Mouse (Mus musculus): ENCODE results near the gene Cd2bp2. TPM values are rescaled to one million over a fixed set of nuclear protein-coding genes. Genes with fewer than 3 reads are reported as not detected.

Cd2bp2 gene
- total and polyA plus RNA-seq, 3 experiments = 56.7 to 64.8 TPM; not detected in 1

DNA sequence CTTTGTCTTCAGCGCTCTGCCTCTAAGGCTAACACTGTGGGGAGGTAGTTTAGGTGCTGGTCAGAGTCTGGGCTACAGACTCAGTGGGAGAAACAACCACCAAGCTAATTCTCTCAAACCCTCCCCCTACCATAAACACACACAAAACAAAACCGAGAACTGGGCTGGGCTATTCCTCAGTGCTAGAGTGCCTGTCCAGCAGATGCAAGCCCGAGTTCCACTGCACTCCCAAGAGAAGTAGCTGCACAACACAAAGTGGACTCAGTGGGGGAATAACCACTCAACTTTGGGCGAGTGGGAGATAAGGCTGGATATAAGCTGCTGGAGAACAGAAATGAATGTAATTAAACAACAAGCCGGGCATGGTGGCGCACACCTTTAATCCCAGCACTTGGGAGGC, 5.2 kb downstream of the Cd2bp2 start:
- Histone ChIP-seq H3K9ac (ENCODE audit: control insufficient read depth, low read depth, low read length, poor library complexity, severe bottlenecking) (no peak overlapping the region), H3K4me3 (ENCODE audit: control insufficient read depth in 1 of 2, insufficient read depth in 1 of 2, low read depth in 2 of 2, low read length in 2 of 2) (no peak overlapping the region), H3K9me3 (replicated peaks; ENCODE audit: insufficient read depth, low read length) (no peaks in the 10 kb centered on the region), H3K27me3 (ENCODE audit: control insufficient read depth in 1 of 2, insufficient read depth in 2 of 2, low read length in 2 of 2) (no peaks in the 10 kb centered on the region), H3K4me1 (ENCODE audit: control insufficient read depth in 1 of 2, insufficient read depth in 2 of 2, low read length in 2 of 2) (peaks cover 0 to 6% of the 10 kb centered on the region in 2 experiments; a peak in 3 of 4 replicates), H3K79me2 (ENCODE audit: control insufficient read depth, insufficient read depth, low read length, poor library complexity) (peaks cover 14% of the 10 kb centered on the region), H3K36me3 (ENCODE audit: control insufficient read depth in 1 of 2, insufficient read depth in 2 of 2, low read length in 2 of 2) (peaks cover 0 to 10% of the 10 kb centered on the region in 2 experiments; a peak in 2 of 4 replicates), H3K27ac (ENCODE audit: control insufficient read depth, low read depth, low read length) (no peak overlapping the region)
- no peak for DNase-seq (ENCODE audit: low read depth, low spot score)
- TF ChIP-seq MAFK (IDR thresholded peaks at IDR 0.05; ENCODE audit: borderline replicate concordance, low read depth, low read length) (no peak), MAZ (IDR thresholded peaks at IDR 0.05; ENCODE audit: low read depth, low read length) (no peak), ETS1 (IDR thresholded peaks at IDR 0.05; ENCODE audit: low read depth, low read length) (no peak), KAT2A (conservative IDR thresholded peaks at IDR 0.05; ENCODE audit: low read depth, low read length) (no peak), E2F4 (IDR thresholded peaks at IDR 0.05; ENCODE audit: borderline replicate concordance, low read depth, low read length) (no peak), NELFE (IDR thresholded peaks at IDR 0.05; ENCODE audit: low read depth, low read length) (no peak), ZKSCAN1 (IDR thresholded peaks at IDR 0.05; ENCODE audit: low read depth, low read length) (no peak), TBP (IDR thresholded peaks at IDR 0.05; ENCODE audit: low read depth, low read length) (no peak), USF1 (IDR thresholded peaks at IDR 0.05; ENCODE audit: low read depth, low read length) (no peak), MXI1 (IDR thresholded peaks at IDR 0.05; ENCODE audit: low read depth, low read length) (no peak), ZMIZ1 (IDR thresholded peaks at IDR 0.05; ENCODE audit: low read depth, low read length) (no peak), USF2 (IDR thresholded peaks at IDR 0.05; ENCODE audit: borderline replicate concordance in 1 of 2, insufficient read depth in 1 of 2, low read depth in 1 of 2, low read length in 2 of 2) (no peak), GABPA (IDR thresholded peaks at IDR 0.05; ENCODE audit: low read depth, low read length) (no peak), ZNF384 (IDR thresholded peaks at IDR 0.05; ENCODE audit: low read depth, low read length) (no peak), TCF12 (IDR thresholded peaks at IDR 0.05; ENCODE audit: low read depth, low read length) (no peak), BHLHE40 (IDR thresholded peaks at IDR 0.05; ENCODE audit: borderline replicate concordance, low read depth, low read length) (no peak), MYC (IDR thresholded peaks at IDR 0.05; ENCODE audit: low read depth, low read length) (no peak), UBTF (IDR thresholded peaks at IDR 0.05; ENCODE audit: borderline replicate concordance, insufficient read depth, low read depth, low read length) (no peak)

Measured in MEL (cell line).